16 mouse cellular contexts compared by ENCODE assay signal in genomic region chr11:115138597-115139262, GRCm38 (mm10). TPM values are rescaled to one million over a fixed set of nuclear protein-coding genes. Genes with fewer than 3 reads are reported as not detected.
DNase-seq lines count a peak whose midpoint lies in the region; ATAC-seq lines count a peak whose summit lies in the region.
"Had no signal": no experiment of that assay in that cellular context is flagged by ENCODE, and none has a peak within 500 bp of the region (broad histone marks: within the 10 kb centered on the region; RNA-seq: fewer than 3 reads in every experiment).

No protein-coding gene starts in this region.

- 89% methylated on average over 5 of the region's 5 CpGs for WGBS in forebrain, embryonic 12.5 days

- H3K27ac ChIP-seq in forebrain, embryonic 12.5 days = no peak overlapping the region
- H3K27ac ChIP-seq: lung, embryonic 15.5 days had no signal

- peak; percentile 46 to 52 for DNase-seq in lung, postnatal 4 days
- DNase-seq in lung, postnatal 14 days = no peak
- DNase-seq in frontal cortex, postnatal 10 days (ENCODE audit: low spot score in 2 of 2) = no peak
- no peak for DNase-seq in frontal cortex, adult 2 months (ENCODE audit: extremely low spot score in 1 of 2, low spot score in 1 of 2)
- DNase-seq: cerebellum, adult 2 months; embryo, embryonic 11 days; forebrain, postnatal 0 days; heart, postnatal 4 days; right cerebral cortex, postnatal 14 days had no signal

- H3K9ac ChIP-seq in forebrain, embryonic 12.5 days = no peak overlapping the region
- H3K9ac ChIP-seq: forebrain, postnatal 0 days; lung, embryonic 15.5 days had no signal

- no peaks in the 10 kb centered on the region for H3K27me3 ChIP-seq in forebrain, embryonic 12.5 days
- H3K27me3 ChIP-seq: lung, embryonic 15.5 days had no signal

- no peaks in the 10 kb centered on the region for H3K9me3 ChIP-seq in forebrain, embryonic 12.5 days
- H3K9me3 ChIP-seq: lung, embryonic 15.5 days had no signal

- H3K4me1 ChIP-seq in forebrain, embryonic 12.5 days = no peaks in the 10 kb centered on the region
- H3K4me1 ChIP-seq: lung, embryonic 15.5 days had no signal

- H3K4me2 ChIP-seq in forebrain, embryonic 12.5 days = no peak overlapping the region
- H3K4me2 ChIP-seq: lung, embryonic 15.5 days had no signal

- H3K36me3 ChIP-seq in forebrain, embryonic 12.5 days (replicated peaks) = no peaks in the 10 kb centered on the region
- H3K36me3 ChIP-seq: lung, embryonic 15.5 days had no signal

- no peak overlapping the region for H3K4me3 ChIP-seq in forebrain, embryonic 12.5 days (replicated peaks)
- H3K4me3 ChIP-seq: lung, embryonic 15.5 days had no signal

- ATAC-seq in CD4-positive, CD25-positive, alpha-beta regulatory T cell, adult 4 months = peak; percentile 85
- peak; percentile 76 for ATAC-seq in common myeloid progenitor, adult 5-6 weeks (replicated peaks; ENCODE audit: low read depth, poor library complexity, severe bottlenecking)
- peak; percentile 92 for ATAC-seq in monocyte, adult 5-6 weeks (replicated peaks; ENCODE audit: insufficient number of reproducible peaks, low FRiP score, low TSS enrichment, poor library complexity, severe bottlenecking)
- no peak for ATAC-seq in forebrain, embryonic 12.5 days (ENCODE audit: low FRiP score)
- ATAC-seq: forebrain, postnatal 0 days; intestine, embryonic 16.5 days; midbrain, embryonic 16.5 days had no signal

RNA-seq across cellular contexts. Expression of gene Cd300lf, which starts 4.9 kb away (rescaled TPM):
- polyA plus RNA-seq in CD4-positive, CD25-positive, alpha-beta regulatory T cell, adult 4 months (2017; shearing (Covaris generic)) = 1 to 10 TPM in 1 of 2 experiments, under 1 TPM in 1; 0.51 to 1.0 TPM
- total RNA-seq in common myeloid progenitor, adult 5-6 weeks (2017) = not detected in 2 replicates
- total RNA-seq in monocyte, adult 5-6 weeks (2017) = 20.4 to 32.5 TPM (median 25.8 TPM) in 3 replicates
- polyA plus RNA-seq in forebrain, embryonic 12.5 days (2016; fragmentation: Nextera tagmentation; extraction: Ambion mirVana) = 0.19 TPM in 1 of 2 replicates, not detected in the other
- 0.12 and 0.29 TPM in 2 replicates for polyA plus RNA-seq in frontal cortex, adult 2 months (2012; rRNA removed)

RNA-seq across cellular contexts. Expression of gene Slc9a3r1, which starts 24.4 kb away (rescaled TPM):
- polyA plus RNA-seq in CD4-positive, CD25-positive, alpha-beta regulatory T cell, adult 4 months (2017; shearing (Covaris generic)) = 100 to 1,000 TPM; 162 to 222 TPM
- total RNA-seq in common myeloid progenitor, adult 5-6 weeks (2017) = 45.5 and 53.4 TPM in 2 replicates
- total RNA-seq in monocyte, adult 5-6 weeks (2017) = 65.9 to 104 TPM (median 70.4 TPM) in 3 replicates
- polyA plus RNA-seq in forebrain, embryonic 12.5 days (2016; fragmentation: Nextera tagmentation; extraction: Ambion mirVana) = 31.3 and 32.2 TPM in 2 replicates
- 85.4 and 93.7 TPM in 2 replicates for polyA plus RNA-seq in frontal cortex, adult 2 months (2012; rRNA removed)

RNA-seq across cellular contexts. Expression of gene Rab37, which starts 47.5 kb away (rescaled TPM):
- polyA plus RNA-seq in CD4-positive, CD25-positive, alpha-beta regulatory T cell, adult 4 months (2017; shearing (Covaris generic)) = 100 to 1,000 TPM; 156 to 274 TPM
- 50.6 and 61.5 TPM in 2 replicates for total RNA-seq in common myeloid progenitor, adult 5-6 weeks (2017)
- 31.7 to 64.8 TPM (median 33.2 TPM) in 3 replicates for total RNA-seq in monocyte, adult 5-6 weeks (2017)
- 0.80 and 1.2 TPM in 2 replicates for polyA plus RNA-seq in forebrain, embryonic 12.5 days (2016; fragmentation: Nextera tagmentation; extraction: Ambion mirVana)
- 22.7 and 25.3 TPM in 2 replicates for polyA plus RNA-seq in frontal cortex, adult 2 months (2012; rRNA removed)

RNA-seq across cellular contexts. Expression of gene Tmem104, which starts 48.6 kb away (rescaled TPM):
- 10 to 100 TPM in 1 of 2 experiments, 1 to 10 TPM in 1; 8.1 to 14.2 TPM for polyA plus RNA-seq in CD4-positive, CD25-positive, alpha-beta regulatory T cell, adult 4 months (2017; shearing (Covaris generic))
- total RNA-seq in common myeloid progenitor, adult 5-6 weeks (2017) = 2.2 and 3.7 TPM in 2 replicates
- total RNA-seq in monocyte, adult 5-6 weeks (2017) = 12.1 to 32.4 TPM (median 17.3 TPM) in 3 replicates
- polyA plus RNA-seq in forebrain, embryonic 12.5 days (2016; fragmentation: Nextera tagmentation; extraction: Ambion mirVana) = 7.9 and 8.4 TPM in 2 replicates
- polyA plus RNA-seq in frontal cortex, adult 2 months (2012; rRNA removed) = 10.2 and 10.4 TPM in 2 replicates

RNA-seq across cellular contexts. Expression of gene Nat9, which starts 48.9 kb away (rescaled TPM):
- polyA plus RNA-seq in CD4-positive, CD25-positive, alpha-beta regulatory T cell, adult 4 months (2017; shearing (Covaris generic)) = 10 to 100 TPM; 12.1 to 18.1 TPM
- total RNA-seq in common myeloid progenitor, adult 5-6 weeks (2017) = 17.2 and 19.7 TPM in 2 replicates
- total RNA-seq in monocyte, adult 5-6 weeks (2017) = 25.4 to 39.9 TPM (median 37.8 TPM) in 3 replicates
- polyA plus RNA-seq in forebrain, embryonic 12.5 days (2016; fragmentation: Nextera tagmentation; extraction: Ambion mirVana) = 16.0 and 16.6 TPM in 2 replicates
- 36.2 and 36.9 TPM in 2 replicates for polyA plus RNA-seq in frontal cortex, adult 2 months (2012; rRNA removed)

Comparison
In these comparisons a context has a peak if more than half of its experiments do, and no peak if none do; other contexts are left out.
1. DNase-seq: peak in lung, postnatal 4 days (2 of 2); none in lung, postnatal 14 days (single experiment), frontal cortex, postnatal 10 days (0 of 2) and frontal cortex, adult 2 months (0 of 2).
2. RNA of gene Rab37, which starts 47.5 kb away (polyA plus RNA-seq): 156 to 274 TPM in CD4-positive, CD25-positive, alpha-beta regulatory T cell, adult 4 months and 22.7 to 25.3 TPM in frontal cortex, adult 2 months; 0.80 to 1.2 TPM in forebrain, embryonic 12.5 days; every median in the first group is over 10 times any median in the second.